Mouse (Mus musculus): ENCODE data around the gene Ube2q2. TPM values are rescaled to one million over a fixed set of nuclear protein-coding genes. Genes with fewer than 3 reads are reported as not detected.

Gene Ube2q2
- polyA plus RNA-seq, 1 experiment from 2014 or later, result 41.3 TPM

DNA sequence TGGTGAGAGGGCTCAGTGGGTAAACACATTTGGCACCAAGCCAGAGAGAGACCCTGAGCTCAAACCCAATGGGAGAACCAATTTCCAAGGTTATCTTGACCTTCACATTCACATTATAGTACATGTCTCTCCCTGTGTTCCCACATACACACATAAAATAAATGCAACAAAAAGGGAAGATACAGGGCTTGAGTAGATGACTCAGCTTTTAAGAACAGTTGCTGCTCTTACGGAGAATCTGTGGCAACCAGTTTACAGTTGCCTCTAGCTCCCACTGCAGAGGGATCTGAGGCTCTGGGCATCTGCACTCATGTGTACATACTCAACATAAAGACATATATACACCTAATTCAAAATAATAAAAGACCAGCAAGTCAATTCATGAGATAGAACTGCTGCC lies 49.6 kb downstream of the Ube2q2 start:
- WGBS, result 90% methylated on average over 1 of the region's 1 CpGs

DNA sequence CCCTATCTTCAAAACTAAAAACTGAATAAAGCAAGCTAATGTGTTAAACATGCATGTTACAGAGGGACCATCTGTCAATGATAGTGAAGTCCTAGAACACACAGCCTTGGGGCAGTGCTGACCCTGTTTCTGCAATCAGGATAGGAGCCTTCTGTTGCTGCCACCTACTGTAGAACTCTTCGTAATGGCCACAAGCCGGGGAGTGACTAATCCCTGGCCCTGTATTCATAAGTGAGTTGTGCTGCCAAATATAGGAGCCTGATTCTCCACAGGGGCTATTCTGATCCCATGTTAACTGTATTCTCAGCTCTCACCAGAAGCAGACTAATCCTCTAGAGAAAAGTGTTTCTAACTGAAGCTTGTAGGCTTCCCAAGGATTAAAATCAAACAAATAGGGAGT lies 50.7 kb downstream of the Ube2q2 start:
- Histone ChIP-seq H3K4me1 (replicated peaks) (no peaks in the 10 kb centered on the region), H3K27ac (replicated peaks) (no peak overlapping the region), H3K9ac (no peak overlapping the region), H3K9me3 (no peaks in the 10 kb centered on the region), H3K27me3 (no peaks in the 10 kb centered on the region), H3K4me3 (no peak overlapping the region), H3K4me2 (no peak overlapping the region), H3K36me3 (peaks cover 9% of the 10 kb centered on the region; the same call in 1 of the 2 replicates)
- no peak for ATAC-seq (ENCODE audit: low FRiP score, low read depth)
- WGBS, result 56% methylated on average over 2 of the region's 2 CpGs

More for the DNA sequence above, 49.6 kb downstream of the Ube2q2 start:
- Histone ChIP-seq H3K27ac (replicated peaks) (no peak overlapping the region), H3K4me2 (no peak overlapping the region), H3K27me3 (no peaks in the 10 kb centered on the region), H3K9ac (no peak overlapping the region), H3K36me3 (peaks cover 3% of the 10 kb centered on the region; the same call in 1 of the 2 replicates), H3K9me3 (no peaks in the 10 kb centered on the region), H3K4me3 (no peak overlapping the region), H3K4me1 (replicated peaks) (no peaks in the 10 kb centered on the region)
- ATAC-seq (ENCODE audit: low FRiP score, low read depth), result no peak

DNA sequence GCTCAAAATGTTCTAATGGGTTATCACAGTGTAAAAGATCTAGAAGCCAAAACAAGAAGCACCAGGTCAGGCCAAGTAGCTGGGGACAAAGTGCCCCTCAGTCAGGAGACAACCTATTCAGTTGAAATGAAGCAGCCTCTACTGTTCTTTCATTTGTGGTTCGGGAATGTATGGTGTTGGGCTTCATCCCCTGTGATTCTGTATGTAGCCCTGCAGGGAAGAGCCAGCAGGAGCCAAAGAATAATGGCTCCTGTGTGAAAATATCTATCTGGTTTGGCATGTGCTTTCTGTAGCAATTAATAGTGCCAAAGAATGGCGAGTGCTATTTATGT lies 59.8 kb downstream of the Ube2q2 start:
- Histone ChIP-seq H3K36me3 (peaks cover 13% of the 10 kb centered on the region), H3K9me3 (no peaks in the 10 kb centered on the region), H3K27ac (replicated peaks) (peak overlapping the region; percentile 87), H3K4me2 (peak overlapping the region; percentile 71), H3K27me3 (no peaks in the 10 kb centered on the region), H3K4me3 (peak overlapping the region; percentile 52), H3K9ac (peak overlapping the region; percentile 61), H3K4me1 (replicated peaks) (peaks cover 32% of the 10 kb centered on the region)
- WGBS, result 0% methylated on average over 2 of the region's 2 CpGs
- peak; percentile 41; the same call in 1 of the 2 replicates for ATAC-seq (ENCODE audit: low FRiP score, low read depth)

DNA sequence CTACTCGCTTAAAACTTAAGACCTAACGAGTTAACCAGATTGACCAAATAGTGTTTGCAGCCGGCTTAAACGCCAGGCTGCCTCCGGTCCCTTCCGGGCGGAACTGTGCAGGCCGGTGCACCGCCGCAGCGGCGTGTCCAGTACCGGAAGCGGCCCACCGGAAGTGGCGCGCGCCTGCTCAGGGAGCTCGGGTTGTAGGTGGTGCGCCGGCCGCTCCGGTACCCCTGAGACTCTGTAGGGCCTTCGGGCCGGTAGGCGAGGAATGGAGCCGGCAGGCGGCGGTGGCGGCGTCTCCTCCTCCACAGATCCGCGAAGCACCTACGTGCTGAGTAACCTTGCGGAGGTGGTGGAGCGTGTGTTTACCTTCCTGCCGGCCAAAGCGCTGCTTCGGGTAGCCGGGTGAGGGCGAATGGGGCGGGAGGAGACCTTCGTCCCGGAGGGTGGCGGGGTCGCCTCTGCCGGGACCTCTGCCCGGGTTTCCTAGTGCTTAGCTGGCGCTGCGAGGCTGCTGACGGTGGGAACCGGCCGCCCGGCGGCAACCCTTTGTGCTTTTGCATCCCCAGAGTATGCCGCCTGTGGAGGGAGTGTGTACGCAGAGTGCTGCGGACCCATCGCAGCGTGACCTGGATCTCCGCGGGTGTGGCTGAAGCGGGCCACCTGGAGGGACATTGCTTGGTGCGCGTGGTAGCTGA lies 60.3 kb downstream of the Ube2q2 start, which contains the start of gene Fbxo22:
Gene Fbxo22, plus strand, starts transcription at position 136 of the 692 bp plus-strand sequence.
- Histone ChIP-seq H3K27me3 (no peaks in the 10 kb centered on the region), H3K9me3 (no peaks in the 10 kb centered on the region), H3K9ac (peak within 1 kb of the TSS; percentile 61), H3K4me2 (peak within 1 kb of the TSS; percentile 71), H3K27ac (replicated peaks) (peak within 1 kb of the TSS; percentile 87), H3K4me3 (peak within 1 kb of the TSS; percentile 52), H3K36me3 (peaks cover 15% of the 10 kb centered on the region), H3K4me1 (replicated peaks) (peaks cover 32% of the 10 kb centered on the region)
- ATAC-seq (ENCODE audit: low FRiP score, low read depth), result peak; percentile 98
- WGBS, result under 1% methylated on average over 64 of the region's 65 CpGs

DNA sequence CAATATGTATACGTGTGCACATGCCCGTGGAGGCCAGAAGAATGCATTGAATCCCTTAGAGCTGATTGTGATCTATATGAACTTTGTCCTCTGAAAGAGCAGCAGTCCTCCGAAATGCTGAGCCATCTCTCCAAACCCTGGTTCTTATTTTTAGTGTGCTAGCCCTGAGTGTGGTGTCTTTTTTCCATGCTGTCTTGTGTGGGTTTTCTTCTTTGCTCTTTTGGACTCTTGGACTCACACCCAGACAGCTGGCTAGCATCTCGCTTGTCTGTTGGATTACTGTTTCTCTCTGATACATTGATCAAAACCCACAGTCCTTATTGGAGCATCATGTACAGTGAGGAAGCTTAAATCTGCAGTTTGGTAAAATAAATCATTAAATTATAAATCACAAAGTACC lies 63.0 kb downstream of the Ube2q2 start:
- Histone ChIP-seq H3K4me3 (no peak overlapping the region), H3K4me1 (replicated peaks) (peaks cover 32% of the 10 kb centered on the region), H3K9ac (no peak overlapping the region), H3K9me3 (no peaks in the 10 kb centered on the region), H3K27me3 (no peaks in the 10 kb centered on the region), H3K27ac (replicated peaks) (no peak overlapping the region), H3K36me3 (peaks cover 32% of the 10 kb centered on the region), H3K4me2 (no peak overlapping the region)
- no peak for ATAC-seq (ENCODE audit: low FRiP score, low read depth)
- 79% methylated on average over 4 of the region's 4 CpGs for WGBS

DNA sequence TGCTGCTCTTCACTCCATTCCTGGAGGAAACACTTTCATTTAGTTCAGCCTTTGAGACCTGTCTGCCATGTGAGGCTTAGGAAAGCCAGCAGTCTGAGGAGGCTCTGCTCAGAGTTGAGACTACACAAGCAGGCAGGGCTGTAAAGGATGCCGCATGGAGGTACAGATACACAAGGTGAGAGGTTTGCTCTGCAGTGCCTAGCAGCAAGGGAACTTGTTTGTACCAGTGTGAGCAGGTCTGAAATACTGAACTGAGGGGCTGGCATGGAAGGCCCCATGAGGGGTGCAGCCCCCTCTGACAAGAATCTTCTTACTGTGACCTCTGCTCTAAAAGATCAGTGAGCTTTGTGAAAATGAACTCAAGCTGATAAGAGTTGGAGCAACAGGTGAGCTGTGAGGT lies 64.7 kb downstream of the Ube2q2 start:
- H3K9ac ChIP-seq, result no peak overlapping the region
- H3K9me3 ChIP-seq, result no peaks in the 10 kb centered on the region
- ATAC-seq (ENCODE audit: low FRiP score, low read depth), result no peak
- no peaks in the 10 kb centered on the region for H3K27me3 ChIP-seq
- WGBS, result 97% methylated on average over 1 of the region's 1 CpGs
- H3K4me3 ChIP-seq, result no peak overlapping the region
- peaks cover 46% of the 10 kb centered on the region for H3K36me3 ChIP-seq
- H3K4me2 ChIP-seq, result no peak overlapping the region
- H3K27ac ChIP-seq (replicated peaks), result no peak overlapping the region
- H3K4me1 ChIP-seq (replicated peaks), result peaks cover 26% of the 10 kb centered on the region

DNA sequence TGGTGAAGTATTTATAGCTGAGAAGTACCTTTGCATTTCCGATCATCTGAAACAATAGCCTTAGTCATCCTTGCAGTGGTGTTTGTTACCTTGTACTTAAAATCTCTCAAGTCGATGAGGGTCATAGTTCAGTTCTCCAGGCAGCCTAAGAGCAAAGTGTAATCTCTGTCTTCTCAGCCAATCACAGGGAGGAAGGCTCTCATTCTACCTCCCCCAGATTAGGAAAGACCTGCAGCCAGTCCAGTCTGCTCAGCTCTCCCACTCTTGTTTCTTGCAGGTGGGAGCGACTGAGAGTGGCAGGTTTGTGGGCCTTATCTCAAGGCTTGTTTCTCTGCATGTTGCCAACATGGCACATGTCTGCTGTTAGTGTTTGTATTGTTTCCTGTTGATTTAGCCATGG lies 66.4 kb downstream of the Ube2q2 start:
- peaks cover 59% of the 10 kb centered on the region for H3K36me3 ChIP-seq

DNA sequence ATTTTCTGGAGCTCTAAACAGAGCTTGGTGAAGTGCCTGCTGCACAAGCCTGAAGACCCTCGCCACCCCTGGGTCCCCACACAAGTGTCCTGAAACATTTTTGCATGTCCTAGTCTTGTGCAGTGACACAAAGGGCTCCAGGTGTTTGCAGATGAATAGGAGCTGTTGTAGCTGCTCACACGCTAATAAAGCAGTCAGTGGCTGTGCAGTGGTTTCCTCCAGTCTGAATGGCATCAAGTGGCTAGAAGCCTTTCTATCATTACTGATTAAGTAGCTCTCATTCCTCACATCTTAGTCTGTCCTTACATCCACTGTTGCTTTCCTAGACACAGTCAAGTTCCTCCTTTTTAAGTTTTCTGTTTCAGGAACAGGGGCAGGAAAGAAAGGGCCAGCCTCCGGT lies 67.0 kb downstream of the Ube2q2 start:
- no peak for ATAC-seq (ENCODE audit: low FRiP score, low read depth)
- Histone ChIP-seq H3K4me3 (no peak overlapping the region), H3K27me3 (no peaks in the 10 kb centered on the region), H3K9me3 (no peaks in the 10 kb centered on the region), H3K27ac (replicated peaks) (no peak overlapping the region), H3K4me1 (replicated peaks) (peaks cover 11% of the 10 kb centered on the region), H3K9ac (no peak overlapping the region), H3K4me2 (no peak overlapping the region), H3K36me3 (peaks cover 65% of the 10 kb centered on the region)
- WGBS, result 73% methylated on average over 3 of the region's 3 CpGs

More for the DNA sequence above, 66.4 kb downstream of the Ube2q2 start:
- Histone ChIP-seq H3K9ac (no peak overlapping the region), H3K4me1 (replicated peaks) (peaks cover 17% of the 10 kb centered on the region), H3K4me2 (no peak overlapping the region), H3K27ac (replicated peaks) (no peak overlapping the region), H3K9me3 (no peaks in the 10 kb centered on the region), H3K27me3 (no peaks in the 10 kb centered on the region), H3K4me3 (no peak overlapping the region)
- 94% methylated on average over 3 of the region's 3 CpGs for WGBS
- ATAC-seq (ENCODE audit: low FRiP score, low read depth), result no peak

DNA sequence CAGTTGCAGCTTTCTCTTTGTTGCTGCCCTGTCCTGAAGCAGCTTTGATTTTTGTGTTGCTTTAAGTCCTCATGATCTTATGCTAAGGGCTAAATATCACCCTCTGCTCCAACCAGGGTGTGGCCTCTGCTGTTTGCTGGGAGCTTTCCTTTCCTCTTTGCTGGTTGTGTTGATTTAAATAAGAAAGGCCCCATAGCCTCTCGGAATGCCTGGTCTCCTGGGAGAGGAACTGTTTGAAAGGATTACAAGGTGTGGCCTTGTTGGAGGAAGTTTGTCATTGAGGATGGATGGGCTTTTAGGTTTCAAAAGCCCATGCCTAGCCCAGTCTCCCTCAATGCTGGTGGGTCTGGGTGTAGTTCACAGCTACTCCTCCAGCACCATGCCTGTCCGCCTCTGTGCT lies 67.4 kb downstream of the Ube2q2 start:
- WGBS, result 51% methylated on average over 2 of the region's 2 CpGs

DNA sequence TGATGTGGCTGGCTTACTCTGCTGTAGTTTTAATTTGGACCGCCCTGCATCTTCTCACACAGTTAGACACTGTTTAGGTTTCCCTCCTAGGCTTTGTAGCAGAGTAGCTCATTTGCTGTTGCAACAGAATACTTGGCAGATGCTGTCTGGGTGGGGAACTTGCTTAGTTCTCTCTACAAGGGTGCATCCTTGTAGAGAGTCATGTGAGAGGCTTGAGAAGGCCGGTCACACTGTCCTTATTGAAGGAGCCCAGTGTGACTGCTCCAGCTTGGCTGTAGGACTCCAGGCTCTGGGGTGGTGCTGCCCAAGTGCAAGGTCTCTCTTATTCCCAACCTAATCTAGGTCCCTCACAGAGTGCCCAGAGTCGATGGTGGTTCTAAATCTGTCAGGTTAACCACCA lies 68.7 kb downstream of the Ube2q2 start:
- Histone ChIP-seq H3K27ac (replicated peaks) (no peak overlapping the region), H3K27me3 (no peaks in the 10 kb centered on the region), H3K9ac (no peak overlapping the region), H3K4me1 (replicated peaks) (no peaks in the 10 kb centered on the region), H3K9me3 (no peaks in the 10 kb centered on the region), H3K4me3 (no peak overlapping the region), H3K4me2 (no peak overlapping the region), H3K36me3 (peaks cover 83% of the 10 kb centered on the region)
- WGBS, result 96% methylated on average over 3 of the region's 3 CpGs
- ATAC-seq (ENCODE audit: low FRiP score, low read depth), result no peak

More for the DNA sequence above, 67.4 kb downstream of the Ube2q2 start:
- ATAC-seq (ENCODE audit: low FRiP score, low read depth), result no peak
- no peaks in the 10 kb centered on the region for H3K27me3 ChIP-seq
- no peaks in the 10 kb centered on the region for H3K9me3 ChIP-seq
- H3K27ac ChIP-seq (replicated peaks), result no peak overlapping the region
- H3K4me2 ChIP-seq, result no peak overlapping the region
- H3K4me3 ChIP-seq, result no peak overlapping the region
- peaks cover 7% of the 10 kb centered on the region; the same call in 1 of the 2 replicates for H3K4me1 ChIP-seq (replicated peaks)
- H3K9ac ChIP-seq, result no peak overlapping the region
- peaks cover 70% of the 10 kb centered on the region for H3K36me3 ChIP-seq

DNA sequence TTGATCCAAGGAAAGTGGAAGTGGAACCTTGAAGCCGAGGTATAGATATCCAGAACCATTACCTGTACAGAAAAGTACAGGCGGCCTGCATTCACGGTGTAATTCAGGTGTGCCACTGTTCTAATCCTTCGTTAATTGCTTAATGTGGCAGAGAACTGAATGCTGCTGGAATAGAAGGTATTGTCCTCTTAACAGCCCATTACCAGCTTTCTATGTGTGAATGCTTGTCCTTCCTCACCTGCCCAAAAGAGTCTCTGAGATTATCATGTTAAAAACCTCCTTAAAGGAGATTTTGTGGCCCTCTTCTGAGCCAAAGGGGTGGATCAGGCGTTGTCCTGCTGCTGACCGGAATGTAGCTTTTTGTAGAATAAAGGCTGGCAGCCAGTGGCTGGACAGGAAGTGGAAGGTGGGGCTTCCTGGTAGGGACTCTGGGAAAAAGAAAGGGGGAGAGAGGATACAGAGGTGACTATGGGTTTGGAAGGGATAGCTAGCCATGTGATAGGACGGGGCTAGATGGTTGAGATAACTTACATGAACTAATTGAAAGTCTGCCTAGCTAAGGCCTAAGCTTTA lies 76.6 kb downstream of the Ube2q2 start:
- H3K9ac ChIP-seq, result no peak overlapping the region
- no peaks in the 10 kb centered on the region for H3K27me3 ChIP-seq
- H3K4me2 ChIP-seq, result no peak overlapping the region
- H3K4me3 ChIP-seq, result no peak overlapping the region
- no peak overlapping the region for H3K27ac ChIP-seq (replicated peaks)
- WGBS, result 92% methylated on average over 7 of the region's 7 CpGs
- no peaks in the 10 kb centered on the region for H3K4me1 ChIP-seq (replicated peaks)
- ATAC-seq (ENCODE audit: low FRiP score, low read depth), result no peak
- H3K9me3 ChIP-seq, result no peaks in the 10 kb centered on the region
- H3K36me3 ChIP-seq, result peaks cover 38% of the 10 kb centered on the region

DNA sequence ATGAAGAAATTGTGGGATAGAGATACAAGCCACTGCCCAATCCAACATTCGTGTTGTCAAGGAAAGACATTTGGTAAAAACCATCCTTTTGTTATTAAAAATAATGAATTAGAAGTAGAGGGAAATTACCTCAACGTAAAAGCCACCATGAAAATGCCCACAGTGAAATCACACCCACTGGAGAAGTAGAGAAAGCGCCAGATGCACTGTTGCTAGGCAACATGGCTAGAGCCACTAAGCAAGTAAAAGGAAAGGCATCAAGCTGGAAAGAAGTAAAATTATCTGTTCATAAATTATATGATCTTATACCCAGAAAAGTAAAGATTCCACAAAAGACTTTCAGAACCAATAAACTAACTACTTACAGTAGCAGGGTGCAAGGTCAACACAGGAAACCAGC lies 77.6 kb downstream of the Ube2q2 start:
- 44% methylated on average over 3 of the region's 3 CpGs for WGBS
- ATAC-seq (ENCODE audit: low FRiP score, low read depth), result no peak
- no peak overlapping the region for H3K27ac ChIP-seq (replicated peaks)
- H3K4me1 ChIP-seq (replicated peaks), result no peaks in the 10 kb centered on the region
- H3K36me3 ChIP-seq, result peaks cover 28% of the 10 kb centered on the region
- no peaks in the 10 kb centered on the region for H3K9me3 ChIP-seq
- no peak overlapping the region for H3K4me2 ChIP-seq
- no peaks in the 10 kb centered on the region for H3K27me3 ChIP-seq
- H3K4me3 ChIP-seq, result no peak overlapping the region
- H3K9ac ChIP-seq, result no peak overlapping the region
